Mouse (Mus musculus): ENCODE data around the gene Adgrf3. TPM values are rescaled to one million over a fixed set of nuclear protein-coding genes. Genes with fewer than 3 reads are reported as not detected.

Adgrf3 gene
- polyA plus RNA-seq (2012; fragmentation: generic; extraction: Trizol), result 0.22 TPM

DNA sequence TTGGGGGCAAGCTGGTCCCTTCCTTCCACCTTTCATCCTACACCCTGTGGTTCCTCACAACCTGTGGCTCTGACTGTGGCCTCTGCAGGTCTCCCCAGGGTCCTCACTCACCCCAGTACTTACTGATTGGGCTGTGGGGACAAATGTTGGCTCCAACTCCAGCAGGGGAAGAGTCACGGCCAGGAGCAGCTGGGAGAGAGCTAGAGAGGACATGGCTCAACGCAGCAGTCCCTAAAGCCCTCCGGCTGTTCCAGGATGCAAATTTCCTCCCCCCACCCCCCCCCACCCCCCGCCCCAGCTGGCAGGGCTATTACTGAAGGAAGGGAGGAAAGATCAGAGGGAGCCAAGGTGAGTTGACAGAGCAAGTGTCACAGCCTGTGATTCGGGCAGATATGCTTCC is at the start of gene Adgrf3:
Adgrf3 (minus strand) TSS at position 230 of the 400 bp plus-strand sequence.
- no peaks in the 10 kb centered on the region for H3K79me2 ChIP-seq (ENCODE audit: control insufficient read depth, insufficient read depth)
- no peak within 1 kb of the TSS for H3ac ChIP-seq (ENCODE audit: control insufficient read depth, insufficient read length)
- no peak within 1 kb of the TSS for H3K4me2 ChIP-seq (ENCODE audit: low read depth)
- no peaks in the 10 kb centered on the region for H3K27me3 ChIP-seq (ENCODE audit: control insufficient read depth, insufficient read depth, insufficient read length)
- no peak within 1 kb of the TSS for H3K4me3 ChIP-seq
- no peaks in the 10 kb centered on the region for H3K36me3 ChIP-seq (ENCODE audit: control insufficient read depth, insufficient read depth)
- TF ChIP-seq MAX (IDR thresholded peaks at IDR 0.05; ENCODE audit: low read depth) (no peak), MYOD1 (IDR thresholded peaks at IDR 0.05; ENCODE audit: control insufficient read depth in 1 of 3, insufficient read length in 2 of 3, low read depth in 2 of 3) (no peak), MYOG (IDR thresholded peaks at IDR 0.05; ENCODE audit: control insufficient read depth in 1 of 3, insufficient read depth in 1 of 3, insufficient read length in 2 of 3, low read depth in 2 of 3) (no peak), POLR2AphosphoS2 (IDR thresholded peaks at IDR 0.05; ENCODE audit: insufficient read length, low read depth) (no peak), POLR2A (IDR thresholded peaks at IDR 0.05; ENCODE audit: insufficient read length, low read depth) (no peak), USF1 (IDR thresholded peaks at IDR 0.05; ENCODE audit: low read depth) (no peak), REST (IDR thresholded peaks at IDR 0.05; ENCODE audit: insufficient read depth, insufficient read length) (no peak), TCF12 (IDR thresholded peaks at IDR 0.05; ENCODE audit: insufficient read depth, poor library complexity, severe bottlenecking) (no peak), TCF3 (IDR thresholded peaks at IDR 0.05; ENCODE audit: insufficient read length, low read depth) (no peak), SRF (IDR thresholded peaks at IDR 0.05; ENCODE audit: control insufficient read depth, insufficient read length, low read depth) (no peak)

DNA sequence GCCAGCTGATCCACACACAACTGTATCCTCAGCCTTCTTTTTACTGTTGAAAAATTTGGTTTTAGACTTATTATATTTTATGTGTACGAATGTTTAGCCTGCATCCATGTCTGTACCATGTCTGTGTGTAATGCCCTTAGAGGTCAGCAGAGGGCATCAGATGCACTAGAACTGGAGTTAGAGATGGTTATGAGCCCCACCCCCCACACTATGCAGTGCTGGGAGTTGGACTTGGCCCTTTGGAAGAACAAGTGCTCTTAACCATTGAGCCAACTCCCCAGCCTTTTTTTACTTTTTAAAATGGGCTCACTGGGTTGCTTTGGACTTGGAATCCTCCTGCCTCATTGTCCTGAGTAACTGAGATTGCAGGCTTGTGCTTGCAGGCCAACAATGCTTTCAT is 42.1 kb upstream of the Adgrf3 start:
- no peak overlapping the region for H3ac ChIP-seq (ENCODE audit: control insufficient read depth, insufficient read length)
- TF ChIP-seq MYOG (IDR thresholded peaks at IDR 0.05; ENCODE audit: control insufficient read depth in 1 of 3, insufficient read depth in 1 of 3, insufficient read length in 2 of 3, low read depth in 2 of 3) (no peak), CEBPB (IDR thresholded peaks at IDR 0.05; ENCODE audit: insufficient read depth, poor library complexity, severe bottlenecking) (no peak), USF1 (IDR thresholded peaks at IDR 0.05; ENCODE audit: low read depth) (no peak), E2F4 (IDR thresholded peaks at IDR 0.05; ENCODE audit: insufficient read depth) (no peak), REST (IDR thresholded peaks at IDR 0.05; ENCODE audit: insufficient read depth, insufficient read length) (no peak), TCF3 (IDR thresholded peaks at IDR 0.05; ENCODE audit: insufficient read length, low read depth) (no peak), POLR2AphosphoS2 (IDR thresholded peaks at IDR 0.05; ENCODE audit: insufficient read length, low read depth) (no peak), MYOD1 (IDR thresholded peaks at IDR 0.05; ENCODE audit: control insufficient read depth in 1 of 3, insufficient read length in 2 of 3, low read depth in 2 of 3) (no peak), POLR2A (IDR thresholded peaks at IDR 0.05; ENCODE audit: insufficient read length, low read depth) (no peak), SRF (IDR thresholded peaks at IDR 0.05; ENCODE audit: control insufficient read depth, insufficient read length, low read depth) (no peak), MAX (IDR thresholded peaks at IDR 0.05; ENCODE audit: low read depth) (no peak), TCF12 (IDR thresholded peaks at IDR 0.05; ENCODE audit: insufficient read depth, poor library complexity, severe bottlenecking) (no peak)
- H3K4me3 ChIP-seq, result no peak overlapping the region
- H3K79me2 ChIP-seq (ENCODE audit: control insufficient read depth, insufficient read depth), result peaks cover 51% of the 10 kb centered on the region
- H3K27me3 ChIP-seq (ENCODE audit: control insufficient read depth, insufficient read depth, insufficient read length), result no peaks in the 10 kb centered on the region
- no peak overlapping the region for H3K4me2 ChIP-seq (ENCODE audit: low read depth)
- peaks cover 7% of the 10 kb centered on the region for H3K36me3 ChIP-seq (ENCODE audit: control insufficient read depth, insufficient read depth)

- TF ChIP-seq POLR2A (IDR thresholded peaks at IDR 0.05; ENCODE audit: insufficient read length, low read depth) (no peak), MYOD1 (IDR thresholded peaks at IDR 0.05; ENCODE audit: control insufficient read depth in 1 of 3, insufficient read length in 2 of 3, low read depth in 2 of 3) (no peak), MAX (IDR thresholded peaks at IDR 0.05; ENCODE audit: low read depth) (no peak), SRF (IDR thresholded peaks at IDR 0.05; ENCODE audit: control insufficient read depth, insufficient read length, low read depth) (no peak), TCF3 (IDR thresholded peaks at IDR 0.05; ENCODE audit: insufficient read length, low read depth) (no peak), REST (IDR thresholded peaks at IDR 0.05; ENCODE audit: insufficient read depth, insufficient read length) (no peak), CEBPB (IDR thresholded peaks at IDR 0.05; ENCODE audit: insufficient read depth, poor library complexity, severe bottlenecking) (no peak), MYOG (IDR thresholded peaks at IDR 0.05; ENCODE audit: control insufficient read depth in 1 of 3, insufficient read depth in 1 of 3, insufficient read length in 2 of 3, low read depth in 2 of 3) (no peak), USF1 (IDR thresholded peaks at IDR 0.05; ENCODE audit: low read depth) (no peak), E2F4 (IDR thresholded peaks at IDR 0.05; ENCODE audit: insufficient read depth) (no peak), POLR2AphosphoS2 (IDR thresholded peaks at IDR 0.05; ENCODE audit: insufficient read length, low read depth) (no peak), TCF12 (IDR thresholded peaks at IDR 0.05; ENCODE audit: insufficient read depth, poor library complexity, severe bottlenecking) (no peak)
- H3K27me3 ChIP-seq (ENCODE audit: control insufficient read depth, insufficient read depth, insufficient read length), result no peaks in the 10 kb centered on the region
- no peak overlapping the region for H3K4me2 ChIP-seq (ENCODE audit: low read depth)
- H3ac ChIP-seq (ENCODE audit: control insufficient read depth, insufficient read length), result no peak overlapping the region
- H3K4me3 ChIP-seq, result no peak overlapping the region
- peaks cover 66% of the 10 kb centered on the region for H3K79me2 ChIP-seq (ENCODE audit: control insufficient read depth, insufficient read depth)
- H3K36me3 ChIP-seq (ENCODE audit: control insufficient read depth, insufficient read depth), result peaks cover 7% of the 10 kb centered on the region
Measured at GRCm38 (mm10) chr5:30245861-30246416, 40.4 kb upstream of the Adgrf3 start.

DNA sequence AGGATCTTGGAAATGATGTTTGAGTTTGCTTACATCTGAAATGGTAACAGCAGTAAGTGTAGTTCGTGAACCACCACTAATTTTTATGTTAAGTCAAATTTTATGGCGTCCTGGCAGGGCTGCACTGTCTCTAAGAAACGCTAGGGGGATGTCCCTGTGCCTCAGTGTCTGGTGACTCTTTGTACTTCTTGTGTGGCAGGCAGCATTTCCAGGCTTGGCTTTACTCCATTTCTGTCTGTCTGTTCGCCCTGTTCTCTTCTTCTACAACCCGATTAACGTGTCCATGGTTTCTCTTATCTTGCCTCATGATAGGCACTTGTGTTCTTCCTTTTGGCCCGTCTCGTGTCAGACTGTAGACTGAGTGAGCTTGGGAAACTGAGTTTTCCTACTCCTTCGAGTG is 38.2 kb upstream of the Adgrf3 start:
- TF ChIP-seq MAX (IDR thresholded peaks at IDR 0.05; ENCODE audit: low read depth) (no peak), USF1 (IDR thresholded peaks at IDR 0.05; ENCODE audit: low read depth) (no peak), POLR2A (IDR thresholded peaks at IDR 0.05; ENCODE audit: insufficient read length, low read depth) (no peak), MYOD1 (IDR thresholded peaks at IDR 0.05; ENCODE audit: control insufficient read depth in 1 of 3, insufficient read length in 2 of 3, low read depth in 2 of 3) (no peak), REST (IDR thresholded peaks at IDR 0.05; ENCODE audit: insufficient read depth, insufficient read length) (no peak), MYOG (IDR thresholded peaks at IDR 0.05; ENCODE audit: control insufficient read depth in 1 of 3, insufficient read depth in 1 of 3, insufficient read length in 2 of 3, low read depth in 2 of 3) (no peak), SRF (IDR thresholded peaks at IDR 0.05; ENCODE audit: control insufficient read depth, insufficient read length, low read depth) (no peak), POLR2AphosphoS2 (IDR thresholded peaks at IDR 0.05; ENCODE audit: insufficient read length, low read depth) (no peak), E2F4 (IDR thresholded peaks at IDR 0.05; ENCODE audit: insufficient read depth) (no peak), CEBPB (IDR thresholded peaks at IDR 0.05; ENCODE audit: insufficient read depth, poor library complexity, severe bottlenecking) (no peak), TCF3 (IDR thresholded peaks at IDR 0.05; ENCODE audit: insufficient read length, low read depth) (no peak), TCF12 (IDR thresholded peaks at IDR 0.05; ENCODE audit: insufficient read depth, poor library complexity, severe bottlenecking) (no peak)
- Histone ChIP-seq H3K36me3 (ENCODE audit: control insufficient read depth, insufficient read depth) (peaks cover 7% of the 10 kb centered on the region), H3K79me2 (ENCODE audit: control insufficient read depth, insufficient read depth) (peaks cover 88% of the 10 kb centered on the region), H3K4me3 (no peak overlapping the region), H3ac (ENCODE audit: control insufficient read depth, insufficient read length) (no peak overlapping the region), H3K4me2 (ENCODE audit: low read depth) (no peak overlapping the region), H3K27me3 (ENCODE audit: control insufficient read depth, insufficient read depth, insufficient read length) (no peaks in the 10 kb centered on the region)

Data from myocyte (in vitro differentiated cells).